Mouse (Mus musculus) midbrain, embryonic 15.5 days (tissue): ENCODE data around the gene H2-Ob. TPM values are rescaled to one million over a fixed set of nuclear protein-coding genes. Genes with fewer than 3 reads are reported as not detected.
"Not testable (repeated sequence)": the region's sequence is repeated elsewhere in the genome, so short reads cannot be mapped to it uniquely, and the experiment has no call there.

Experiments
- ATAC-seq: fragments of 200-750 bp; cut with Nextera tagmentation; replicated peaks from 2 replicates; pipeline ENCODE4 v1.8.0; 2017; ENCODE audit warnings: moderate TSS enrichment
- H3K27ac ChIP-seq: fragments of 300-500 bp; sonication (generic); 2 replicates; pipeline ENCODE4 v1.5.1; 2015; ENCODE audit warnings: mild to moderate bottlenecking, inconsistent platforms
- H3K27me3 ChIP-seq: fragments of 300-500 bp; sonication (generic); replicated peaks from 2 replicates; pipeline ENCODE4 v1.6.1; 2015; ENCODE audit warnings: inconsistent platforms
- H3K36me3 ChIP-seq: fragments of 300-500 bp; sonication (generic); replicated peaks from 2 replicates; pipeline ENCODE4 v1.6.1; 2015; ENCODE audit warnings: inconsistent platforms
- H3K4me1 ChIP-seq: fragments of 300-500 bp; sonication (generic); 2 replicates; pipeline ENCODE4 v1.6.1; 2015; ENCODE audit warnings: inconsistent platforms
- H3K4me2 ChIP-seq: fragments of 300-500 bp; sonication (generic); 2 replicates; pipeline ENCODE4 v1.6.1; 2015; ENCODE audit warnings: inconsistent platforms, mild to moderate bottlenecking, moderate library complexity
- H3K4me3 ChIP-seq: fragments of 300-500 bp; sonication (generic); 2 replicates; pipeline ENCODE4 v1.5.1; 2015; ENCODE audit warnings: mild to moderate bottlenecking, inconsistent platforms
- H3K9ac ChIP-seq: fragments of 300-500 bp; sonication (generic); 2 replicates; pipeline ENCODE4 v1.6.1; 2015; ENCODE audit warnings: mild to moderate bottlenecking, inconsistent platforms
- H3K9me3 ChIP-seq: fragments of 300-500 bp; sonication (generic); 2 replicates; pipeline ENCODE4 v1.6.1; 2016; ENCODE audit warnings: inconsistent platforms
- WGBS: fragments of 180-500 bp; shearing (Covaris S2); methylation state at CpG from one replicate; pipeline ENCODE4 v1.1.7; 2015; ENCODE audit warnings: mixed read lengths; 5-methylcytosine and 5-hydroxymethylcytosine counted together
- polyA plus RNA-seq: library from polyadenylated mRNA; unstranded; fragments of >200 nt; fragmentation: Nextera tagmentation; extraction: Ambion mirVana; gene quantifications from 2 replicates; pipeline ENCODE4 v1.2.1, GENCODE M21; 2015

H2-Ob gene
- polyA plus RNA-seq, 1 experiment from 2014 or later, result 0.06 TPM

DNA sequence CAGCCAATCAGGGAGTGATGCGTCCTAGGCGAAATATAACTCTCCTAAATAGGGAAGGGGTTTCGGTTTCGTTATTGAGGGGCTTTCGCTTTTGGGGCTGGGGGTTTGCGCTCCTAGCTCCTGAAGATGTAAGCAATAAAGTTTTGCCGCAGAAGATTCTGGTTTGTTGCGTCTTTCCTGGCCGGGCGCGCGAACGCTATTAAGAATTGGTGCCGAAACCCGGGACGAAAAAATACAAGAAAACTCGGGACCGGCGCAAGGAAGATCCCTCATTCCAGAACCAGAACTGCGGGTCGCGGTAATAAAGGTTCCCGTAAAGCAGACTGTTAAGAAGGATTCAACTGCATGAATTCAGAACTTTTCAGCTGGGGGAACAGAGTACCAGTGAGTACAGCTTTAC lies 12.8 kb upstream of the H2-Ob start:
- H3K4me2 ChIP-seq, H3K27me3 ChIP-seq, ATAC-seq, H3K4me1 ChIP-seq, H3K36me3 ChIP-seq, H3K9me3 ChIP-seq, H3K4me3 ChIP-seq, H3K27ac ChIP-seq, H3K9ac ChIP-seq: not testable (repeated sequence)
- 96% methylated on average over 13 of the region's 23 CpGs for WGBS

DNA sequence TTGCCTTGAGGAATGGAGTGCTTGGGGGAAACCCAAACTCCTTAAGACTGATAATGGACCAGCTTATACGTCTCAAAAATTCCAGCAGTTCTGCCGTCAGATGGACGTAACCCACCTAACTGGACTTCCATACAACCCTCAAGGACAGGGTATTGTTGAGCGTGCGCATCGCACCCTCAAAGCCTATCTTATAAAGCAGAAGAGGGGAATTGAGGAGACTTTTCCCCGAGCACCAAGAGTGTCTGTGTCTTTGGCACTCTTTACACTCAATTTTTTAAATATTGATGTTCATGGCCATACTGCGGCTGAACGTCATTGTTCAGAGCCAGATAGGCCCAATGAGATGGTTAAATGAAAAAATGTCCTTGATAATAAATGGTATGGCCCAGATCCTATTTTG lies 7.7 kb upstream of the H2-Ob start:
- 92% methylated on average over 9 of the region's 9 CpGs for WGBS

DNA sequence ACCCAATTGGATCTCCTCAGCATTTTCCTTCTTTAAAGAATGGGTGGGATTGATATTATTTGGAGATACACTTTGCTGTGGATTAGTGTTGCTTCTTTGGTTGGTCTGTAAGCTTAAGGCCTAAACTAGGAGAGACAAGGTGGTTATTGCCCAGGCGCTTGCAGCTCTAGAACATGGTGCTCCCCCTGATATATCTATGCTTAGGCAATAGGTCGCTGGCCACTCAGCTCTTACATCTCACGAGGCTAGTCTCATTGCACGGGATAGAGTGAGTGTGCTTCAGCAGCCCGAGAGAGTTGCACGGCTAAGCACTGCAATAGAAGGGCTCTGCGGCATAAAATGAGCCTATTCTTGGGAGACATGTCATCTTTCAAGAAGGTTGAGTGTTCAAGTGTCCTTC lies 6.7 kb upstream of the H2-Ob start:
- not testable (repeated sequence) for ATAC-seq, H3K4me3 ChIP-seq, H3K9me3 ChIP-seq, H3K9ac ChIP-seq, H3K4me1 ChIP-seq, H3K4me2 ChIP-seq, H3K36me3 ChIP-seq, H3K27me3 ChIP-seq, H3K27ac ChIP-seq
- 86% methylated on average over 6 of the region's 7 CpGs for WGBS

More for the DNA sequence above, 7.7 kb upstream of the H2-Ob start:
- not testable (repeated sequence) for H3K4me2 ChIP-seq, H3K27me3 ChIP-seq, ATAC-seq, H3K9me3 ChIP-seq, H3K4me1 ChIP-seq, H3K36me3 ChIP-seq, H3K4me3 ChIP-seq, H3K27ac ChIP-seq, H3K9ac ChIP-seq

DNA sequence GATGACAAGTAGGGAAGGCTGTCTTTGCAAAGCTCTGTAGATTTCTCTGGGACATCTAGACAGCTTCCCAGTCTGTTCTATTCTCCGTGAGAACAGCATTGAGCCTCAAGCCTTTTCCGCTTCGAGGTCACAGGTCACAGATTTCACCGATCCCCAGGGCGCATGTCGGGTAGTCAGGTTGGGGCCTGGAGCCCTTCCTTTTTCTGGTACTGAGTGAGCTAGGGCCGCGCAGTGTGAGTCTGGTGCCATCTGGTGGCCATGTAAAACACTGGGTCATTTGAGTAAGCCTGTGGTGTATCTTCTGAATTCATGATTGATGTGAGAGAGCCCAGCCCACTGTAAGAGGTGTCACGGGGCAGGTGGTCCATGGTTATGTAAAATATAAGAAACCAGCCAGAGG lies 3.8 kb upstream of the H2-Ob start:
- no peak overlapping the region for H3K4me2 ChIP-seq
- H3K9ac ChIP-seq, result no peak overlapping the region
- H3K36me3 ChIP-seq, result no peaks in the 10 kb centered on the region
- no peak overlapping the region for H3K4me3 ChIP-seq
- no peaks in the 10 kb centered on the region for H3K27me3 ChIP-seq
- H3K4me1 ChIP-seq, result no peaks in the 10 kb centered on the region
- WGBS, result 48% methylated on average over 9 of the region's 9 CpGs
- H3K27ac ChIP-seq, result no peak overlapping the region
- no peaks in the 10 kb centered on the region for H3K9me3 ChIP-seq
- ATAC-seq, result 0 out of 2 replicates have a peak, but pooled peaks have one; percentile 20

DNA sequence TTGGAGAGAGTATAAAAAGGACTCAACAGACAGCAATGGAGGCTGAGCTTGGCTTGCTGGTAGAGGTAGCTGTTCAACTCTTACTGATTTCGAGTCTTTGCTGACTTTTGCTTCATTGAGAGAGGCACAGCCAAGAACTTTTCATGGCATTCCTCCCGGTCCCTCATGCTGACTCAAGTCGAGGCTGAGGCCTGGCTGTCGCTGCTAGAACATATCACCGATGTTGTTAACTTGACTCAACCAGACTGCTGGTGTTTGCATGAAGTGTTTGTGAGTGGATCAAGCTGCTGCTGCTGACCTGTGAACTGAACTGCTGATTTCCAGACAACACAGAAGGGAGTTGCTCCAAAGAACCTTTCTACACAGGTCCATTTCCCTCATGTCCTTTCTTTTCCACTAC lies 2.0 kb upstream of the H2-Ob start:
- H3K4me3 ChIP-seq, result no peak overlapping the region
- H3K4me2 ChIP-seq, result no peak overlapping the region
- 84% methylated on average over 5 of the region's 5 CpGs for WGBS
- no peaks in the 10 kb centered on the region for H3K36me3 ChIP-seq
- no peak overlapping the region for H3K27ac ChIP-seq
- H3K9ac ChIP-seq, result no peak overlapping the region
- no peaks in the 10 kb centered on the region for H3K27me3 ChIP-seq
- H3K4me1 ChIP-seq, result no peaks in the 10 kb centered on the region
- H3K9me3 ChIP-seq, result no peaks in the 10 kb centered on the region
- no peak for ATAC-seq

DNA sequence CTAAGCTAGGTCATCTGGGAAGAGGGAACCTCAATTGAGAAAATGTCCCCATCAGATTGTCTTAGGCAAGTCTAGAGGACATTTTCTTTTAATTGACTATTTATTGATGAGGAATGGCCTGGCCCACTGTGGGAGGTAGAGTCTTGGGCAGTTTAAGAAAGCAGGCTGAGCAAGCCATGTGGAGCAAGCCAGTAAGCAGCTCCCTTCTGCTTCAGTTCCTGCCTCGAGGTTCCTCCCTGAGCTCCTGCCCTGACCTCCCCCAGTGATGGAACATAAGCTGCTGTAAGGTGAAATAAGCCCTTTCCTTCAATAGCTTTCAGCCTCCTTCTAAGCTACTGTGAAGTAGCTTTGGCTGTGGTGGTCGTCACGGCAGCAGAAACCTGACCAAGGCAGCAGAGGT lies 962 bp upstream of the H2-Ob start:
- WGBS, result 81% methylated on average over 3 of the region's 3 CpGs

DNA sequence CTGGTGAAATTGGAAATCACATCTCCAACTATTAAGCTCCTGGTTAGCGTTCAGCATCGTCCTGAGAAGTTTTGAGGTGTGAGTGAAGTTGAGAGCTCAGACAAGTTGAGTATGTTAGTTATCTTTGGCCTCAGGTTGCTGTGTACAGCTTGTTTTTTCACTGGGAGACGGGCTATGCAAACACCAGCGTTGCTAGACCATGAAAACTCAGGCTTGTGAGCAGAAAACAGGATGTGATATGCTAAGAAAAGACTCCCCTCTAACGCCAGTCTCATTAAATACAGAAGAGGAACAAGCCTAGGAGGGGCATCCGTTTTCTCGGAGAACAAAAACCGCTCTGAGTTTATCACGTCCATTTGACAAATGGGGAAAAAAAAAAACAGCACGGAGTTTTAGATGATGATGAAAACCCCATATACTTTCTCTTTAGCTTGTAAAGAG lies 918 bp downstream of the H2-Ob start:
- no peaks in the 10 kb centered on the region for H3K36me3 ChIP-seq
- H3K4me2 ChIP-seq, result no peak overlapping the region
- H3K4me1 ChIP-seq, result no peaks in the 10 kb centered on the region
- WGBS, result 72% methylated on average over 10 of the region's 10 CpGs
- no peaks in the 10 kb centered on the region for H3K9me3 ChIP-seq
- no peak for ATAC-seq
- no peak overlapping the region for H3K27ac ChIP-seq
- H3K9ac ChIP-seq, result no peak overlapping the region
- H3K27me3 ChIP-seq, result no peaks in the 10 kb centered on the region
- no peak overlapping the region for H3K4me3 ChIP-seq

More for the DNA sequence above, 962 bp upstream of the H2-Ob start:
- Histone ChIP-seq H3K4me2 (no peak overlapping the region), H3K9me3 (no peaks in the 10 kb centered on the region), H3K9ac (no peak overlapping the region), H3K36me3 (no peaks in the 10 kb centered on the region), H3K27me3 (no peaks in the 10 kb centered on the region), H3K27ac (no peak overlapping the region), H3K4me3 (no peak overlapping the region), H3K4me1 (no peaks in the 10 kb centered on the region)
- ATAC-seq, result no peak

DNA sequence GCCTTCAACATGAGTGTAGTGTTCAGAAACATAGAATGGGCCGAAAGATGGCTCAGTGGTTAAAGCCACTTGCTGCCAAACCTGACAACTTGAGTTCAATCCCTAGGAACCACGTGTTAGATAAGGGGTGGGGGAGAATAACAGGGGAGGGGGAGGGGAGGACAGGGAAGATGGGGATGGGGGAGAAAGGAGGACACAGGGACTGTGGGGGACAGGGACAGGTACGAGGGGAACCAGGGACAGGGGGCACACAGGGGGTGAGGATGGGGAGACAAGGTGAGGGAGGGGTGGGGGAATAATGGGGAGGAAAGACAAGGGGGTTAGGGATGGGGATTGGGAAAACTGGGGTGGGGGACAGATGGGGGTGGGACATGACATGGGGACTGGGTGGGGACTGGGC lies 1.7 kb downstream of the H2-Ob start:
- no peak for ATAC-seq

DNA sequence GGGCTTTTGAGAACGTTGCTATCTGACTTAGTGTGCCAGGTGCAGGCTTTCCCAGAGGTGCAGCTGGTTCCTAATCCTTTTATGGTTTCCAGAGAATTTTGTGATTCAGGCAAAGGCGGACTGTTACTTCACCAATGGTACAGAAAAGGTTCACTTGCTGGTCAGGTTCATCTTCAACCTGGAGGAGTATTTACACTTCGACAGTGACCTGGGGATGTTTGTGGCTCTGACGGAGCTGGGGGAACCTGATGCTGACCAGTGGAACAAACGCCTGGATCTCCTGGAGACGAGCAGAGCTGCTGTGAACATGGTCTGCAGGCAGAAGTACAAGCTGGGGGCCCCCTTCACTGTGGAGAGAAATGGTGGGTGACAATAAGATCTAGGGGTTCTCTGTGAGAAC lies 2.2 kb downstream of the H2-Ob start:
- no peak for ATAC-seq
- Histone ChIP-seq H3K36me3 (no peaks in the 10 kb centered on the region), H3K4me3 (no peak overlapping the region), H3K4me2 (no peak overlapping the region), H3K27ac (no peak overlapping the region), H3K9me3 (no peaks in the 10 kb centered on the region), H3K4me1 (no peaks in the 10 kb centered on the region), H3K9ac (no peak overlapping the region), H3K27me3 (no peaks in the 10 kb centered on the region)
- WGBS, result 83% methylated on average over 6 of the region's 6 CpGs

More for the DNA sequence above, 1.7 kb downstream of the H2-Ob start:
- Histone ChIP-seq H3K4me3 (no peak overlapping the region), H3K36me3 (no peaks in the 10 kb centered on the region), H3K4me2 (no peak overlapping the region), H3K27me3 (no peaks in the 10 kb centered on the region), H3K4me1 (no peaks in the 10 kb centered on the region), H3K9ac (no peak overlapping the region), H3K27ac (no peak overlapping the region), H3K9me3 (no peaks in the 10 kb centered on the region)
- 65% methylated on average over 3 of the region's 3 CpGs for WGBS

DNA sequence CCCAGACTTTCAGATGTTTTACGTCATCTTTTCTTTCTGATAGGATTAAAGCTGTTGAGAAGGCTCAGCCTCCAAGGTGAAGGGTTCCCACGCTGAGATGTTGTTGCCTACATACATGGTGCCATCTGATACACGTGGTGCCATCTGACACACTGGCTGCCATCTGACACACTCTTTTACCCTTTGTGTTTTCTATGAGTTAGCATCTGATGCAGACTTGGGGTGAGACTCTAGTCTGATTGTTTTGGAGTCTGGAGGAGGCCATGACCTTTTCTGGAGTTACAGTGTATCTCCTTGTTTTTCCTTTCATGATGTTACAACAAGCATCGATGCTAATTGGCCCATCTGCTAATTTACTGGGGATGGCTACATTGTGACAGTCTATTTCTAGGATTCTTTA lies 6.0 kb downstream of the H2-Ob start:
- no peak for ATAC-seq

DNA sequence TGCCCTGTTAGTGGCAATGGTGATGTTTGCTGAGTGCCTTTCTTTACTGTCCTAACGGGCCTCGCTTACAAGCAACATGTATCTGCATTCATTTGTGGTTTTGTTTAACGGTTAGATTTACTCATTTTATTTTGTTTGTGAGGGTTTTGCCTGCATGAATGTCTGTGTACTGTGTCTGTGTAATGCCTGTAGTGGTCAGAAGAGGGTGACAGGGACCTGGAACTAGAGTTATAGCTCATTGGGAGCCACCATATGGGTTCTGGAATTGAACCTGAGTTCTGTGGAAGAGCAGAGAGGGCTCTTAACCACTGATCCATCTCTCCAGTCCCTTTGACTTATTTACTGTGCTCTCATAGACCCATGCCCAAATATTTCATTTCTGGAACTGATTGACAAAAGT lies 8.3 kb downstream of the H2-Ob start:
- H3K9ac ChIP-seq, result no peak overlapping the region
- ATAC-seq, result no peak
- no peak overlapping the region for H3K4me3 ChIP-seq
- no peaks in the 10 kb centered on the region for H3K9me3 ChIP-seq
- H3K27ac ChIP-seq, result no peak overlapping the region
- no peaks in the 10 kb centered on the region for H3K36me3 ChIP-seq
- 84% methylated on average over 3 of the region's 3 CpGs for WGBS
- H3K27me3 ChIP-seq, result no peaks in the 10 kb centered on the region
- H3K4me2 ChIP-seq, result no peak overlapping the region
- no peaks in the 10 kb centered on the region for H3K4me1 ChIP-seq

More for the DNA sequence above, 6.0 kb downstream of the H2-Ob start:
- H3K4me1 ChIP-seq, result no peaks in the 10 kb centered on the region
- H3K27ac ChIP-seq, result no peak overlapping the region
- 76% methylated on average over 4 of the region's 4 CpGs for WGBS
- no peaks in the 10 kb centered on the region for H3K27me3 ChIP-seq
- no peaks in the 10 kb centered on the region for H3K36me3 ChIP-seq
- H3K4me2 ChIP-seq, result no peak overlapping the region
- no peaks in the 10 kb centered on the region for H3K9me3 ChIP-seq
- H3K9ac ChIP-seq, result no peak overlapping the region
- no peak overlapping the region for H3K4me3 ChIP-seq

DNA sequence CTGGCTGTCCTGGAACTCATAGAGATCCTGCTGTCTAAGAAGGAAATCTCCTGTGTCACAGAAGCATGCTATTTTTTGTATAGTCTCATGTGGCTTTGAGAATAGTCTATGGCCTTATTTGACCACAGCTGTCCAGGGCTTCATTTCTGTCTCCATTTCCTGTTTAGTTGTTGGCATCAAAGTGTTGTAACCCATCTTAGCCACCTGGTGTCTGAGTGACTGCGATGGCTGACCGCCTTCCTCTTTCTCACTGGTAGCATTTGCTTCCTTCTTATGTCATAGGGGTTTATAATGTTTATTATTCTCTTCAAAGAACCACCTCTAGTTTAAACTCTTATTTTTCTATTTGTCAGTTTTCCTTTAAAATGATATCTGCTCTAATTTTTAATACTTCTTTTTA lies 10.1 kb downstream of the H2-Ob start:
- no peaks in the 10 kb centered on the region for H3K9me3 ChIP-seq
- H3K36me3 ChIP-seq, result no peaks in the 10 kb centered on the region
- ATAC-seq, result no peak
- 66% methylated on average over 2 of the region's 2 CpGs for WGBS
- no peak overlapping the region for H3K27ac ChIP-seq
- H3K4me3 ChIP-seq, result no peak overlapping the region
- no peaks in the 10 kb centered on the region for H3K4me1 ChIP-seq
- no peak overlapping the region for H3K9ac ChIP-seq
- no peak overlapping the region for H3K4me2 ChIP-seq
- H3K27me3 ChIP-seq, result no peaks in the 10 kb centered on the region

DNA sequence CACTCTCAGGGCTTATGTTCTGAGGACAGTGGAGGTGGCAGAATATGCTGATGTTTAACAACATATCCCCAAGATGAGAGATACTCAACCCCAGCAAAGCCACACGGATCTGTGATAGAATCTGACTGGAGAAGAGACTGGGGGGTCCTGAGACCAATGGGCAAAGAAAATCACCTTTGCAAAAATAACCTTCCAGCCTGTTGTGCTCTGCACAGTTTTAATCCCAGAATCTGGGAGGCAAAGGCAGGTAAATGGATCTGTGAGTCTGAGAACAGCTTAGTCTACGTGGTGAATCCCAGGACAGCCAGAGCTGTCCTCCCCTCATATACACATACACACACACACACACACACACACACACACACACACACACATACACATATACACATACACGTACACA lies 10.7 kb downstream of the H2-Ob start:
- Histone ChIP-seq H3K27ac (no peak overlapping the region), H3K4me3 (no peak overlapping the region), H3K4me2 (no peak overlapping the region), H3K9ac (no peak overlapping the region), H3K27me3 (no peaks in the 10 kb centered on the region), H3K9me3 (no peaks in the 10 kb centered on the region), H3K36me3 (no peaks in the 10 kb centered on the region), H3K4me1 (no peaks in the 10 kb centered on the region)
- whole genome bisulfite sequencing, result 44% methylated on average over 3 of the region's 3 CpGs
- ATAC-seq, result no peak

DNA sequence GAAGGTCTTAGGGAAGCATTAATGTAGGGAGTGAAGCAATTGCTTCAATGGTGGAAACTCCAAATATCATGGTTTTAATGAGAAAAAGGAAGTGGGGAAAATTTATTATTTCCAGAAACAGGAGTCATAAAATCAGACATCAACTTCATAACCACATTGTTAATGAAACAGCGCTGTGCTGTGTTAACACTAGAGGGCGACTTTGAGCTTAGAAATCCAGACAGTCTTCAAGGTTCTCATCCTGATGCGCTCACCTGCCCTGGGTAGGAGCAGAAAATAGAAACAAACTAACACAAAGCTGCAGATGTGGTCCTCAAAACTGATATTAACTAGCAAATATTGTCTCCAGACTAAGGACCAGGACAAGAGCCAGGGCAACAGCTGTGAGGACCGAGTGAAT lies 11.2 kb downstream of the H2-Ob start:
- no peak overlapping the region for H3K4me3 ChIP-seq
- no peak overlapping the region for H3K4me2 ChIP-seq
- H3K27me3 ChIP-seq, result no peaks in the 10 kb centered on the region
- whole genome bisulfite sequencing, result 12% methylated on average over 4 of the region's 4 CpGs
- no peaks in the 10 kb centered on the region for H3K36me3 ChIP-seq
- 0 out of 2 replicates have a peak, but pooled peaks have one; percentile 37 for ATAC-seq
- no peaks in the 10 kb centered on the region for H3K9me3 ChIP-seq
- no peak overlapping the region for H3K9ac ChIP-seq
- no peak overlapping the region for H3K27ac ChIP-seq
- no peaks in the 10 kb centered on the region for H3K4me1 ChIP-seq
